Mouse (Mus musculus): ENCODE measurements around the gene Hdac7.

GRCm38 (mm10) chr15:97750697-97751096, 93.6 kb downstream of the Hdac7 start:
- no peak for TF ChIP-seq CTCF (IDR thresholded peaks at IDR 0.05; ENCODE audit: low read depth)
- no peak for TF ChIP-seq EP300 (IDR thresholded peaks at IDR 0.05; ENCODE audit: low read depth)

All from liver, postnatal 0 days (tissue).